Mouse (Mus musculus) left cerebral cortex, adult 2 months (tissue): Measurements from ENCODE around the gene Fam19a1. TPM values are rescaled to one million over a fixed set of nuclear protein-coding genes. Genes with fewer than 3 reads are reported as not detected.

Source experiments
- DNase-seq, 2 experiments: peaks; one replicate each; pipeline ENCODE4 v3.0.0; 2021 to 2022; ENCODE audit warnings: low spot score in 2 of 2, mixed read lengths in 1 of 2; ENCODE audit errors: extremely low spot score in 1 of 2
- H3K27ac ChIP-seq: fragments of 200-600 bp; 2 replicates; pipeline ENCODE4 v1.8.1; 2022
- H3K4me3 ChIP-seq: fragments of 200-600 bp; 2 replicates; pipeline ENCODE4 v1.8.1; 2022
- CTCF ChIP-seq: fragments of 200-600 bp; IDR thresholded peaks from 2 replicates; pipeline ENCODE4 v1.8.1; 2022; ENCODE audit warnings: antibody characterized with exemption, mild to moderate bottlenecking, moderate library complexity
- intact Hi-C: fragments of 180-260 bp; cut with DNase I; formaldehyde crosslinking; loops from one replicate; pipeline ENCODE4 v1.15.1; 2025
- total RNA-seq, 2 experiments: library from RNA; stranded (reverse); gene quantifications; 2 replicates each; pipeline ENCODE4 v1.2.3; 2021

Fam19a1 gene
- total RNA-seq, 2 experiments from 2014 or later = 70.4 to 80.2 TPM

DNA sequence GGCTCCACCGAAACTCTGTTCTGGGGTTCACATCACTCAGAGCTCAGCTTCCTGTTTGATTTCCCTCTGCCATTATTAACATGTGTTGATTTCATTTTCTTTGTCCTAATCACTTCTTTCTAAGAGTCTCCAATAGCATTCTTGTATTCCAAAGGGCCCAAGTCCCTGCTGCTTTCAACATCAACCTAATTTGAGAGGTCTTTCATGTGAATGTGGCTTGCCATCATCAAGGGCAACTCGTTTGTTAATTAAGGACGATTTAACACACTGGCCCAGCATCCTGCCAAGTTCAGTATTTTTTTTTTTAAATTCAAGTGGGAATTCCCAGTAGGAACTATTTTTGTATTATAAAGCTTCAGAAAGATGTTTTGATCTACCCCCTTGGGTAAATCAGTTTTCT is 263.8 kb downstream of the Fam19a1 start:
- Histone ChIP-seq H3K27ac (no peak overlapping the region), H3K4me3 (no peak overlapping the region)
- no peak for TF ChIP-seq CTCF
- no peak for DNase-seq
- intact Hi-C loops = no loop called here

DNA sequence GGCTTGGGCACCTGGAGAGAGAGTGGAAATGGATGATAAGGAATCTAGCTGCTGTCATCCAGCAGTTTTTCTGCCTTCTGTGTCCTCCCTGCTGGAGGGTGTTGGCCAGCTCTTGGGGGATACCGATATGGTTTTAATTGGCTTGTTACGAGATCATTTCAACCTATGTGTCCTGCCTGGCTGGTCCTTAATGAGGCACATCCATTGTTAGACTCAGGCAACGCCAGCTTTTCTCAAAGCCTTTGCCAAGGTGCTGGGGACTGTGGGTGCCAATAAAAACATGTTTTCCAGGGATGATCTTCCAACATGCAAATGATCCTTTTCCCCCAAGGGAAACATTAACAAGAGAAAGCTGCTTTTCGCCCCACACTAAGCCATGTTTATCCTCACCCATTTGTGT is 266.3 kb downstream of the Fam19a1 start:
- H3K27ac ChIP-seq = no peak overlapping the region
- no peak for TF ChIP-seq CTCF
- intact Hi-C loops = no loop called here
- no peak for DNase-seq
- H3K4me3 ChIP-seq = no peak overlapping the region

DNA sequence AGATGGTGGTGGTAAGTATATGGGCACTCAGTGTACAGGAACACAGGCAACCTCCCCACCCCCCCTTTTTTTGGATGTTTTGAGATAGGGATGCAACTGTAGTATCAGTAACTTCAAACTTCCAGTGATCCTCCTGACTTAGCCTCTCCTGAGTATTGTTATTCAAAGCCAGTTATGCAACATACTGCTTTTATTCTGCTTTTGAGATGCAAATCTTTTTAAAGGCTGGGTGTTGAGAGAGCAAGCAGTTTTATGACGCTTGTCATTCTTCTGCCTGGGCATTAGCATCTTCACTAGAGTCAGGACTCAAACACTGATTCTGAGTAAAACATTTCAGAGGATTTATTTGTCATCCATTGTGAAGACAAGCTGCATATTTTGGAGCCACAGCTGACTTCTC is 271.5 kb downstream of the Fam19a1 start:
- H3K4me3 ChIP-seq = no peak overlapping the region
- no peak overlapping the region for H3K27ac ChIP-seq
- TF ChIP-seq CTCF = no peak
- DNase-seq = no peak
- intact Hi-C loops = no loop called here

DNA sequence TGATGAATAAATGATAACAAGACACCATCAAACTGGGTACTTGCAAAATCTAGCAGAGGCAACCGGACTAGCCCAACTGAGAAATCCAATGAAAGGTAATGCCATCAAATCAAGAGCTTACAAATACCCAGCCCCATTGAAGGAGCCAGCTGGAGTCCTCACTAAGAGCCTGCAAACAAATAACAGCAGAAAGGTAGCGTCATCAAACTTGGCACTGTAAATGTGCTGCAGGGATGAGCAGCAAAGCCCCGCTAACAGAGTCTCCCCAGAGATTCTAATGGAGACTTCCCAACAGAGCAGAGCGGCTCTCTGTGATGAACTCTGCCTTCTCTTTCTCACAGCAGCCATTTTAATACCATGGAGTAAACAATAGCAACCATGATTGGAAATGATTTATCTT is 305.9 kb downstream of the Fam19a1 start:
- intact Hi-C loops = no loop called here
- DNase-seq = no peak
- H3K4me3 ChIP-seq = no peak overlapping the region
- TF ChIP-seq CTCF = no peak
- H3K27ac ChIP-seq = no peak overlapping the region

DNA sequence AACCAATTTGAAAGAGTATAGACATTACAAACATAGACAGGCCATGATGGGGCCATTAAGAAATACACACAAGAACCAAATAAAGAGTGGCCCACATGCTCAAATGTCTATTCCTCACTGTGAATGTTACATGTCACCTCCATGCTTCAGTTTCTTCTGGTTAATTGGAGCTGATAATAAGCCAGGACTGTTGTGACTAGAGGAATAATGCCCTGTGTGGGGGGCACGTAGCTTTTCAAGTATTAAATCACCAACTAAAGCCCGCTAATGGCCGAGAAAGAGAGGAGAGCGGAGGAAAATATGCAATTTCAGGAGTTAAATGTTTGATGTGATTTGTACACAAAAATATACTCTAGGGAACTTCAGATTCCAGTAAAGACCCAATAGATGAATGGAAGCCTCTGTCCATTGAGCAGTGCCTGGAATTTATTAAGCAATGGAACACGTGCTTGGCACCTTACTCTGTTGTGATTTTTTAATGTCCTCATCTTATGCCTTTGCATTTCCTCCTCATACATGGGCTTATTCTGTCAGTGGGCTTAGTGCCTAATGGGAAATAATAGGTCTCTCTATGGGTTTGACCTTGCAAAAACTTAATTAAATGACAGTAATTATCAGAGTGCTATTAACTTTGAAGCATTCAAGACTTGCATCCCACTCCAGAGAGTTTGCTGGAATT is 306.9 kb downstream of the Fam19a1 start:
- Histone ChIP-seq H3K27ac (no peak overlapping the region), H3K4me3 (no peak overlapping the region)
- TF ChIP-seq CTCF = no peak
- DNase-seq = no peak
- intact Hi-C loops = no loop called here

DNA sequence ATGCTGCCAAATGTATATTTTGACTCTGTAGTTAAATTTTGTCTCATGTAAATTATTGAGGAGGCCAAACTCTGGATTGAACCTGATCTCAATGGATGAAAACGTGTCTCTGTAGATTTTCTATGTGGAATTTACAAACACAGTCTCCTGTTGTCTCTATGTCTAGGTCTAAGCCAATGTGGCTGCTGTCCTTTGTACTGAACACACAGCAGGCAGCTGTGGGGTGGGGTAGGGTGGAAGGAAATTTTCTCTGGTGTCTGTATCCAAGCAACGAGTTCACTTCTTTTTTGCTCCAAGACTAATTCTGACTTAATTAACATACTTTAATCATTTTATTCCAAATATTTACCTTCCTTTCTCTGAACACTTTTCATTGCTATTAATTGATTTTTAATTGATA is 307.6 kb downstream of the Fam19a1 start:
- no peak for TF ChIP-seq CTCF
- no peak overlapping the region for H3K27ac ChIP-seq
- no peak overlapping the region for H3K4me3 ChIP-seq
- intact Hi-C loops = no loop called here
- no peak for DNase-seq

DNA sequence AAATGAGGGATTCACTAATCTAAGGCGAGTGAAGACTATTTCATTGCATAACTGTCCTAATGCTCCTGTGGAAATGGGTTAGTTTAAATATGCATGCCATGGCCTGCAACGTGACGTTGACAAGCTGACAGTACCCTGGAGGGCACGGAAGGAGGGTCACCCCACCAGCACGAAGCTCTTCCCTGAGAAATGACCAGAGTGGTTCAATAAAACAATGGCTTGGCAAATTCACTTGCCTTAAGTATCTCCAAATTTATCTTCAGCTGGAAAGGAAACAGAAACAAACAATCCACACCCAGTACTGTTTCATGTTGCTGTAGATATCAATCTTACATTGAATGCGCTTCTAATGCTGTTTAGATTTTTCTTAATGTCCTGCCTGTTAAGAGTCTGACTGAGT is 316.4 kb downstream of the Fam19a1 start:
- TF ChIP-seq CTCF = no peak
- no peak for DNase-seq
- intact Hi-C loops = no loop called here
- Histone ChIP-seq H3K4me3 (no peak overlapping the region), H3K27ac (no peak overlapping the region)

DNA sequence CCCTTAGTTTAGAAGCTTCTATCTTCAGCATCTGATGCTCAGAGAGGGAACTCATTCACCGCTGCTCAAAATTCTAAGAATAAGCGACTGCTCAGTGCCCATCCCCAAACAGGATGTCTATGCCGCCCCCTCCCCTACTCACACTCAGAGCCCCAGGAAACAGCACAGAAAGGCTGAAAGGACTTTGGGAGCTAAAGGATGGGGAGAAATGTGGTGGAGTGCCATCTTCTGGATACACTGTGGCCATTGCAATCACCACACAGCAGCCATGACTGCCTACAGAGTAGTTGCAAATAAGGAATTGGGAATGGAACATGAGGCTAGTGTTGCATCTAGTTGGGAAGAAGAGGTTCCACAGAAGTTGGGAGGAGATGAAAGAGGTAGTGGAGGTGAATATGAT is 319.4 kb downstream of the Fam19a1 start:
- Histone ChIP-seq H3K27ac (no peak overlapping the region), H3K4me3 (no peak overlapping the region)
- intact Hi-C loops = loop anchor here (5.0 to 10.0 kb wide), 3 partner anchors 315 to 948 kb away; no protein-coding TSS in a partner anchor
- TF ChIP-seq CTCF = peak; percentile 58
- no peak for DNase-seq

DNA sequence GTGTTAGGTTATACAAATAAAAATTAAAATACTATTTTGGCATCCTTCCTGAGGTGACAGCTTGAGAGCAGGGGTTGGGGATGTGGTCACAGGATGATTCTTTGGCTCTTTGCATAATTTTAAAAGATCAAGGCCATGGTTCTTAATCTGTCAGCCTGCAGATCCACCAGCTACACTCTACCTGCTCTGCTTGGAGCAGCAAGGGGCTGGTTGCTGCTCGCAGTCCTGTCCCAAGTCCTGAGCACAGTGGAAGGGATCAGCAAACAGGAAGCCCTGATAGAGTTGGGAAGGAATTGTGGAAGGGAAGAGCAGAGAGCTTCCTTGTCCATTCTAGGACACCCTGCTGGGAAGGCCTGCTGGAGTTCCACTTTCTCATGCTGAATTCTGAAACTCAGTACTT is 320.9 kb downstream of the Fam19a1 start:
- Histone ChIP-seq H3K4me3 (no peak overlapping the region), H3K27ac (no peak overlapping the region)
- intact Hi-C loops = loop anchor here (5.0 to 10.0 kb wide), 3 partner anchors 317 to 949 kb away; no protein-coding TSS in a partner anchor
- TF ChIP-seq CTCF = no peak
- no peak for DNase-seq

DNA sequence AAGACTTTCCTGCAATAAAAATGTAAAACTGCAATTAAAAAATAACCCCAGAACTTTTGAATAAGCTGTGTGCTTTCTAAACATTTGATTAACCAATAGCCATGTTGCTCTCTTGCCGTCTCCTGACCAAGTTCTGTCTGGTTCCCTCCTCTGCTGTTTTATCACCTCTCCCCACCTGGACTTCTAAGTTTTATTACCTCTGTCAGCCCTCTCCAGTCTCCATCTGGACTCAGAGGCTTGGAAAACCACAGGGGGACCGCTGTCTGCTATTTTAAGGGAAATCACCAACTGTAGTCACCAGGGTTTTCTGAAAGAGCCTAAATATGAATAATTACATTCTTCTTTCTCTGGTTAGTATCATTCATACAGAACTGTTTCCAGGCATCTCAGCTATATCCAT is 322.6 kb downstream of the Fam19a1 start:
- H3K4me3 ChIP-seq = no peak overlapping the region
- H3K27ac ChIP-seq = no peak overlapping the region
- TF ChIP-seq CTCF = no peak
- intact Hi-C loops = loop anchor here (10.0 kb wide), 2 partner anchors 569 to 951 kb away; no protein-coding TSS in a partner anchor
- no peak for DNase-seq

DNA sequence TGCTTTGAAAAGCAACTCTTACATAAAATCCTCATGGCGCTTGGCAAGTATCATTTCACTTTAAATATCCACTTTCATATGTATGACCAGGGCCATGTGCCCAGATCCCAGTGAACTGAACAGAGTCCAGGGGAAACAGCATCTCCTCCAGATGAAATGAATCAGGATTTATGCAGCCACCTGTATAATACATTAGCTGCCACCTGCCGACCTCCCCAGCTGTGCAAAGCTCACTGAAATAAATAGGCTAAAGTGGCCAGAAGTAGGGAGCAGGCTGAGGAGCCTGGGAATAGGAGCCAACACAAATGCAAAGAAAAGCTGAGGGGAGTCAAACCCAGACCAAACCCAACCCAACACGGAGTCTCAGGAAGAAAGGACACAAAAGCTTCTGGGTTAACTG is 324.9 kb downstream of the Fam19a1 start:
- no peak for DNase-seq
- intact Hi-C loops = loop anchor here (10.0 kb wide), 2 partner anchors 567 to 953 kb away; no protein-coding TSS in a partner anchor
- no peak overlapping the region for H3K4me3 ChIP-seq
- no peak overlapping the region for H3K27ac ChIP-seq
- TF ChIP-seq CTCF = no peak

DNA sequence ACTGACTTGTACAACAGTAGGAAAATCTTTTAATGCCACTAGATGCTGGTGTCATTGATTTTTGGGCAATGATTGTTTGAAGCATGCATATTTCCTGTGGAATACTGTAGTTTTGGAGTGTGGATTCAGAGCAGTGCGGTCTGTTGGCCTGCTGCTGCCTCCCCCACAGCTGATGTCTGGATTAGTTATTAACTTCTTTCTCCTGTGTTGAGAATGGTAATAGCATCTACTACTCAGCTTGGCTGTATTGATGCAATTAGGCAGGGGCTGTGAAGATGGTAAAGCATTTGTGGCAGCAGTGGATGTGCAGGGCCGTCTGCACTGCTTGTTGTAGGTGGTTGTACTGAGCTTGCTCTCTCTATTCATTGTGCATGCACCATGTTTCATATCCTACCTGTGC is 326.5 kb downstream of the Fam19a1 start:
- no peak for TF ChIP-seq CTCF
- Histone ChIP-seq H3K27ac (no peak overlapping the region), H3K4me3 (no peak overlapping the region)
- DNase-seq = no peak
- intact Hi-C loops = loop anchor here (10.0 kb wide), 2 partner anchors 565 to 955 kb away; no protein-coding TSS in a partner anchor

DNA sequence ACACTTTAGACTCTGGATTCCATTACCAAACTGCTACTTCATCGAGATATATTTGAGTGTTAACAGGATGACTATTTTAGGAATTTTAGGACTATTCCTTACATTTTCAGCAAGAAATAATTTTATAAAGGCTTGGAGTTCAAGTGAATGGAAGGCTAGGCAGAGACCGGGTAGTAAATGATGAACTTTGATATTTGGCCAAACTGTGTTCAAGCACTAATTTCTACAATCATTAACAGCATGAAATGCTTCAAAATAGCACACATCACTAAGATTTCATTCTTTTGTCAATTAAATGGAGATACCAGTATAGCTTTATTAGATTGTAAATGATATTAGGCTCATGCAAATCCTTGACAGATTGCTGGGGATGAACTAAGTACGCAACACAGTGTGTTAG is 329.0 kb downstream of the Fam19a1 start:
- no peak overlapping the region for H3K27ac ChIP-seq
- no peak for DNase-seq
- H3K4me3 ChIP-seq = no peak overlapping the region
- intact Hi-C loops = no loop called here
- no peak for TF ChIP-seq CTCF
